Mouse (Mus musculus) bone marrow macrophage, adult 2 months (primary cell): ENCODE measurements around the gene Slit3.

Source experiments
- CTCF ChIP-seq: IDR thresholded peaks from 2 replicates; pipeline ENCODE4 v1.5.1; 2012; ENCODE audit warnings: low read depth, mild to moderate bottlenecking, low read length, moderate library complexity
- POLR2A ChIP-seq: IDR thresholded peaks from 2 replicates; pipeline ENCODE4 v1.6.1; 2012; ENCODE audit warnings: mild to moderate bottlenecking, low read depth, low read length, borderline replicate concordance

DNA sequence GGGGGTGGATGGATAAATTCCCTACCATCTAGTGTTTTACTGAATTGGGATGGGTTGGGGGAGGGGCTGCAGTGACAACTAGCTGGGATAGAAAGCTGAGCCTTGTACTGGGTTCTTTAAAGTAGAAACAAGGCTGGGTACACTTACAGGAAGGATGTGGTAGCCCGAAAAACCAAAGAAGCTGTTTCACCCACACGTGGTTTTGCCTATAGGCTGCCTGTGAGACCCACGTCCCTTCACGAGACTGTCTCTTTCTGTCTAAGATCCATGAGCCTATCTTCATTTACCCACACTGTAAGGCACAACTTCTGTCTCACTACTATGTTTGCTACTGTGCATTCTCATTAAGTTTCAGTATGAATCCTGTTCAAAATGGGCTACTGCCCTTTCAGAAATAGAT is 384.3 kb downstream of the Slit3 start:
- TF ChIP-seq CTCF (no peak), POLR2A (no peak)
